Mouse (Mus musculus): ENCODE measurements around the gene Habp4.
A peak's percentile ranks its signal among the peaks of the same experiment; 100 is the strongest.

DNA sequence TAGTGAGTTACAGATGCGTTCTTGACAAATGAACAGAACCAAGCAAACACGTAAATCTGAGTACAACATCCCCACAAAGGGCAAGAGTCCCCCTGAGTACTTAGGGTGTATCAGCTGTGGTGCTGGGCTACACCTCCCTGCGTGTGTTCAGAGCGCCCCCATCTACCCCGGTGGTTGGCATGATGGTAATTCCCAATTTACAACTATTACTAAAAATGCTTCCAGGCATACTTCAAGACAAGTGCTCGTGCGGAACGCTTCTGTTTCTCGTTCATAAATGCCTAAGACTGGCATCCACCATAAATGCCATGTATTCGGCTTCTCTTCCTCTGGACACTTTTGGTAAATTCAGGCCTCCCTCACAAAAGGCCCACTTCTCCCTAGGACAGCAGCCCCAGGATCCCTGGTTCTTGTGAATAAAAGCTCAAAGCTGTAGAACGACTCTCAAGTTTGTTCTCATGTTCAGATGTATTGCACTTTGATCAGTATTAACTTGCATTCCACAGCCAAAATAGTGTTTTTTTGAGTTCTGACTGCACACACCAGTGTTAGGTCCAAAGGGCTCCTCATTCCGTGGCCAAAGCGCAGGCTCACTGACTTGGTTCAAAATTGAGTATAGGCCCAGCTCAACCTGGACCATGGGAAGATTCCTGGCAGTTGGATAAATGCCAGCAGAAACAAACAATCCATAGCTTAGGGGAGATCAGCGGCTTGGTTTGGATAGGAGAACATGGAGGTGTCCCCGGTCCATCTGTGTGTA is 31.8 kb upstream of the Habp4 start:
- TF ChIP-seq CTCF (IDR thresholded peaks at IDR 0.05; ENCODE audit: insufficient read depth, low read length) = peak; percentile 35
- no peak for TF ChIP-seq POLR2A (IDR thresholded peaks at IDR 0.05; ENCODE audit: borderline replicate concordance, extremely low read depth, low read depth, low read length)
